Mouse (Mus musculus): ENCODE results near the gene Mtfmt.

GRCm38 (mm10) chr9:65462544-65462943, 27.0 kb downstream of the Mtfmt start:
- TF ChIP-seq POLR2A (IDR thresholded peaks at IDR 0.05; ENCODE audit: borderline replicate concordance, insufficient read depth, low read length) (no peak), CTCF (IDR thresholded peaks at IDR 0.05; ENCODE audit: borderline replicate concordance, insufficient read depth, low read depth, low read length) (no peak)

Data from cerebellum, adult 2 months (tissue).